Mouse (Mus musculus): ENCODE measurements at regions not wholly inside any gene's neighbourhood (a gene's known extent, or its start where the extent isn't known, plus 50 kb on each side); places are given as distances from the start of the nearest gene placed in this dataset.

GRCm38 (mm10) chr17:88116321-88116720, 51.2 kb upstream of the Fbxo11 start:
- DNase-seq (ENCODE audit: low spot score in 2 of 2) = no peak

- no peak for DNase-seq (ENCODE audit: low spot score in 2 of 2)
Measured at GRCm38 (mm10) chr17:88118714-88119113, 53.6 kb upstream of the Fbxo11 start.

DNA sequence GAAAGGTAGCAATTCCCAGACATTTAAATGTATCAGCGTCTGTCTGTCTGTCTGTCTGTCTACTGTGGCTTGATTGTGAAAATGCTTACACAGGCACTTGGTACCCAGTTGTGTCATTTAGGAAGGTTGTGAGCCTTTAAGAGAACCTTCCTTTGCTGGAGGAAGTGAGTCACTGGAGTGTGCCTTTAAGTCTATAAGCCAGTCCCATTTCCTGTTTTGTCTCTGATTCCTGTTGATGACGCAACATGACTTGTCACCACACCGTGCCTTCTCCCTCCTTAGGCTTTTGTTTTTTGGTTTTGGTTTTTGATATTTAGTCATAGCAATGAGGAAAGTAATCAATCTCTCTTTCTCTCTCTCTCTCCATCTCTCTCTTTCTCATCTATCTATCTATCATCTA, 58.6 kb upstream of the Fbxo11 start:
- no peak for DNase-seq (ENCODE audit: low spot score in 2 of 2)

GRCm38 (mm10) chr17:88127126-88127525, 62.0 kb upstream of the Fbxo11 start:
- no peak for DNase-seq (ENCODE audit: low spot score in 2 of 2)

DNA sequence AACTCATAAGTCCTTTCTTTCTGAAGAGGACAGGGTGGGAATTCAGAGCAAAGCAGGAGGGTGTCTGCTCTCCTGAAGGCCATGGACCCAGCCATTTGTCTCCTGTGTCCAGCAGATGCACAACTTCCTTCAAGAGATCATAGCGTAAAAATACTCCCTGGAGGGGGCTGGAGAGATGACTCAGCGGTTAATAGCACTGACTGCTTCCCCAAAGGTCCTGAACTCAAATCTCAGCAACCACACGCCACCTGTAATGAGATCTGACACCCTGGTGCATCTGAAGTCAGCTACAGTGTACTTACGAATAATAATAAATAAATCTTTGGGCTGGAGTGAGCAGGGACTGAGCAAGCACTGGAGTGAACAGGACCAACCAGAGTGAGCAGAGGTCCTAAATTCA, 66.2 kb upstream of the Fbxo11 start:
- DNase-seq (ENCODE audit: low spot score in 2 of 2) = no peak

DNA sequence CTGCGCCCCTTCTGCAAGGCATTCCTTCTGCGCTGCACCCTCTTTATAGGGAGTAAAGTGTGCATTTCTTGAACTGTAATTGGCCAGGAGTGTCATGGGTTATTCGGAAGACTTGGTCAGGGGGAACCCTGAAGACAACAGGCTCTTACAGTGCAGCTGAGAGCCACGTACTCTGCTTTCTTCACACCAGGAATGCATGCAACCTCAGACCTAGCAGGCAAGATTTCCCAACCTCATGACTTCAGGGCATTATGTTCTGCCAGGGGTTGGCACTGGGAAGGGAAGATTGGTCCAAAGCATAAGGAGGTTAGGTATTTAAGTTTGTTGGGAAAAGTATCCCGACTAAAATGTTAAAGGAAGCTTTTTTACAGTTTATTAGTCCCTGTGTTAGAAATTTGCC, 66.9 kb upstream of the Fbxo11 start:
- no peak for DNase-seq (ENCODE audit: low spot score in 2 of 2)

DNA sequence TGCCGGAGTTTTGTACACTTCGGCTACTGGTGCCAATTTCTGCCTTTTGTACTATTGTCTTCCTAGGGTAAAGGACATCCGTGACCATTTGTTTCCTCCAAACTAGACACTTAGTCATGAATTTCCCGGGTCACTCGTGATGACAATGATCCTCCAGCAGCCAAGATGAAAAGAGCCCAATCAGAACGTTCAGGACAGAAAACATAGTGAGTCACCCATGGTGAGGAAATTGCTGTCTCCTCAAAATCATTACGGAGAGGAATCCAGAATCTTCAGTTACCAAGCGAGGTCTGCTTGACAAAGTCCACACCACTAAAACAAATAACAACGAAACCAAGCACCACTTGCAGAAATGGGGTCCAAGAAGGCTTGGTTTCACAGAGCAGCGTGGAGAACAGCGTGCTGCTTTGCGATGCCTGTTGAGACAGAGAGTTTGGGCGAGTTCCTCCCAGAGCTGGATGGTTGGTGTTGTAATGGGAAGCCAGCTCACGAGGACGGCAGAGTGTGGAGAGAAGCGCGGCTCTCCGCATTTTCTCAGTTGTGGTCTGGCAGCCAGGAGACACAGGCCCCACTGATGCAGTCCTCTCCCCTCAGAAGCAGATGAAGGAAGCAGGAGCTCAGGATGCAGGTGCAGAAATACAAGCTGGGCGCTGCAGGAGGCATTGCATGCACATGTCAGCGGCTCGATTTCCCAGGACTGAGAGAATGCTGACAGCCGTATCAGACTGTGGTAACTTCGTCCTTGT, 67.7 kb upstream of the Fbxo11 start:
- no peak for DNase-seq (ENCODE audit: low spot score in 2 of 2)

DNA sequence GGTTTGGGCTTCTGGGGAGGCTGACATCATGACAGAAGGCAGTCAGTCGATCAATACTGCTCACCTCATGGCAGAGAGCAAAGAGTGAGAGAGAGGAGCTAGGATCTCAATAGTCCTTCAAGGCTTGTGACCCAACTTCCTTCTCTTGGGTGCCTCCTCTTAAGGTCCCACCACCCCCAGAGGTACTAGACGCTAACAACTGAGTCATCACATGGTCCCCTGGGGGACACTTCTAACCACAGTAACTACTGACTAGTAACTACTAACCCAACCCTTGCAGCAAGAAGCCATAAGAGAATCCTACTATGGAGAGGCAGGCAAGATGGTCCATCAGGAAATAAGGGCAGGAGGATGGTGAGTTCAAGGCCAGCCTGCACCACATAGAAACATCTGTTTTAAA, 69.5 kb upstream of the Fbxo11 start:
- DNase-seq (ENCODE audit: low spot score in 2 of 2) = no peak

DNA sequence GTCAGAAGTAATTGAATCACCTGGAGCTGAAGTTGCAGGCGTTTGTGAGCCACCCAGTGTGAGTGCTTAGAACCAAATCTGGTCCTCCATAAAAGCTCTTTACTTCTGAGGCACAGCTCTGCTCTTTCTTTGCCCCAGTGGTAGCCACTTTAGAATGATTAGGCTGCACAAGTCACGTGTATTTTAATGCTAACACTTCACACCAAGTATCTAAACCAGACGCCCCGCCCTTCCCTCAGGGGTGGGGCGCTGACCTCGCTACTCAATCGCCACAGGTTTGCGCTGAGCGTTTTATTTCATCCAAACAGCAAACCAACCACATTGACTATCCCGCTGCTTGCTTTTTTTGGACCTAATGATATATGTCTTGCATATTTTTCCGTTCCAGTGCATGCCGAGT, 76.4 kb upstream of the Fbxo11 start:
- DNase-seq (ENCODE audit: low spot score in 2 of 2) = no peak

DNA sequence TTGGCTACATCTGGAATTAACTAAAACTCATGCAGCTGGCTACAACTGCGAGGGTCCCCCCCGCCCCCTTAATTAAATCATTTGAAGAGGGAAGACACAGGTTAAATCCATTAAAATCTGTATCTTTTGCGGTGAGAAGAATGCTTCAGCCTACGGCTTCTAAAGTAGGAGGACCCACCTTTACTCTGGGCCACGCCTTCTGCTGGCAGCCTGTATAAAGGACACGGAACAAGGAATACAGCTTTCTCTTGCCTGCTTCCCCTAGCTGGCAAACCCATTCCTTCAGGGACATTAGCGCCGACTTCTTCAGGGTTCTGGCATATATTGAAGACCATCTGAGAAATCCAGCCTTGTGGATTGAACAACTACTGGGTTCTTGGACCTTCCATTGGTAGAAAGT, 76.9 kb upstream of the Fbxo11 start:
- DNase-seq (ENCODE audit: low spot score in 2 of 2) = no peak

- no peak for DNase-seq (ENCODE audit: low spot score in 2 of 2)
Measured at GRCm38 (mm10) chr17:88142809-88143208, 77.7 kb upstream of the Fbxo11 start.

DNA sequence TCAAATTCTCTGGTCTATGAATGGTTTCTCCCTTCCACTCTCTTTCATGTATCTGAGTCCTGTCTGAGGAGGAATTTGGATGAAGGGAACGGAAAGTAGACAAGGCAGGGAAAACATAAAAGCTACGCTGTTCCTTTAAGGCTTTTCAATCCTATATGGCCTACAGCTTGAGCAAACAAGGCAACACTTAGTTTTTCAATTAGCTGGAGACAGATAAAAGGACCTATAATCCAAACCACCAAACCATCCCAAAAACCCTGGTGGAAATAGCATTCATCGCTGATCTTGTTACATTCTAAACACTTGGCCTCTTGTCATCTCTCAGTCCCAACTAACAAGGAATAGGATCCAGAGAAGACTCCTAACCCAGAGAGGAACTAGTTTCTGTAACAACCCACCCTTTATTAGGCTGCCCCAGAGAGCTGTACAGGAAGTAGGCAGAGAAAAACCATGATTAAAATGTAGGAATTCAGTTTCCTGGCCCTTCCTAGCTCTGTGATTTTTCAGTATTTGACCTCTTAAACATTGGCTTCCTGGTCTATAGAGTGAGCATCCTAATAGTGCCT, 78.4 kb upstream of the Fbxo11 start:
- DNase-seq (ENCODE audit: low spot score in 2 of 2) = no peak

DNA sequence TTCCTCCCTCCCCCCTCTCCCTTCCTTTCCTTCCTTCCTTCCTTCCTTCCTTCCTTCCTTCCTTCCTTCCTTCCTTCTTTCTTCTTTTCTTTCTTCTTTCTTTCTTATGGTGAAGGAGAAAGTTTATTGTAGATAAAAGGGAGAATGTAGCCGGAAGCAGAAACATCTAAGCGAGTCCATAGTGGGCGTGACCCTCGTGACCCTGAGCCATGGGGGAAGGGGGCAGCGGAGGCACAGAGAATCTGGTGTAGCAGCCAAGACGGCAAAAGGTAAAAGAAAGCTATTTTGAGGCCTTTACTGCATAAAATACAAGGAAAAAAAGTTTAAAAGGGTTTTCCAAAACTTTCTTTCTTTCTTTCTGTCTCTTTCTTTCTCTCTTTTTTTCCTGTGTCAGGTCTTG, 93.5 kb upstream of the Fbxo11 start:
- DNase-seq (ENCODE audit: low spot score in 2 of 2) = no peak

DNA sequence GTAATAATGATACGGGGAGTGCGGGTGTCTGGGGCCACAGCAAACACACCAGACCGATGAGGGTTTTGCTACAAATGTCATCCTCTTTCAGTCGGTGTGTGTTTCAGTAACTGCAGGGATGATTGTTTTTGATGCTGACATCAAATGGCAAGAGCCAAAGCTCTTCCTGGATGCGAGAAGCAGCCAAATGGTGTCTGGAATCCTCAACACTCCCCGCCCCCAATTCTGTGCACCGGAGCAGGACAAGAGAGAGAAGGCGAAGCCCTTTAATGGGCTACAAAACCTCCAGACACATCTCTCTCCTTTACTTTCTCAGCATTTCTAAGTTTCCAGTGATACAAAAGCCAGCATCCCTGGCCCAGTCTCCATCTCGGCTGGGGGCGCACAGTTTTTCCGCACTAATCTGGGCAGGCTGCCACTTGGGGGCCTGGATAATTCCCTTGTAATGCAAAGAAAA, 94.1 kb upstream of the Fbxo11 start:
- no peak for DNase-seq (ENCODE audit: low spot score in 2 of 2)

GRCm38 (mm10) chr17:88159851-88160676, 95.0 kb upstream of the Fbxo11 start:
- no peak for DNase-seq (ENCODE audit: low spot score in 2 of 2)

DNA sequence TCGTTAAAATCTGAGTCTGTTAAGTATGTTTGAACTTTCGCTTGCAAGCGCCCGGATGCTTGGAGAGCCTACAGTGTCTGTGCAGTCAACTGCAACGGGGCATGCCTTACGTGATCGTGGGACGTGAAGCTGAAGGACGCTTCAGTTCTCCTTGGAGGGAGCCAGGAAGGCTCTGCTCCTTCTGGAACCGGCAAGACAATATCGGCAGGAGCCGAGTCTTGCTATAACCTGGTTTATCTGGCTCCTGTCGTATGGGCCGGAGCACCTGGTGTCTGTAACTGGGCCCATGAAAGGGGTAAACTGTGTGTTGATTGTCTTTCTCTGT, 95.5 kb upstream of the Fbxo11 start:
- DNase-seq (ENCODE audit: low spot score in 2 of 2) = no peak

DNA sequence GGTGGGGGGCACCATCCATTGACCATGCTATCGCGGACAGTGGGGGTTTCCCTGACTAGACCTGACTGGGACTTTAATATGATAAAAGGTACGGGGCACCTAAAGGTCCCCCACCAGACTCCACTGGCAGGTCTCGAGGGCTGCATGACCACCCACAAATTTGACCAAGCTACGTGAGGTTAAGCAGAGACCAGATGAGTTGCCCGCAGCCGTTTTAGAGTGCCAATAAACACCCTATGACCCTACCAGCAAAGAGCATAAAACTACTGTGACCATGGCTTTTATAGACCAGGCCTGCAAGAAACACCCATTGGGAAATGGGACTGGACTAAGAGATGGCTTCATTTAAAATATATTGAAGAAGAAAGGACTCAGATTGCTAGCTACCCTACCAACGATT, 96.7 kb upstream of the Fbxo11 start:
- no peak for DNase-seq (ENCODE audit: low spot score in 2 of 2)

DNA sequence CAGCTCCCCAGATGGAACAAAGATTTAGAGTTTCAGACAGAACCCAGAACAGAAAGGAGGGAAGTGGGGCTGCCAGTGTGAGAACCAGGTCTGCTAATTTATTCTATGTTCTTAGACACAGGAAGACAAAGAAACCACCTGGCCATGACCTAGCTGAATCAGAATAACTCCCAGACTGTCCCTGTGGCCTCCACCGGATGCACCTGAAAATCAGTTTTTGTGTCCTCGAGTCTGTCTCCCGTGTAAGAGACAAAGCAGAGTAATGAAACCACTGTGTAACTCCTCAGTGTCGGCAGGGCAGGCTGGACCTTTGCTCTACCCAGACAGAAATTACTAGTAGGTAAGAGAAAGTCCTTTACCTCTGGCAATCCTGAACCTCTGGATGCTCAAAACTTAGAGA, 99.7 kb upstream of the Fbxo11 start:
- no peak for DNase-seq (ENCODE audit: low spot score in 2 of 2)

- DNase-seq (ENCODE audit: low spot score in 2 of 2) = no peak
Measured at GRCm38 (mm10) chr17:88165811-88166210, 100.7 kb upstream of the Fbxo11 start.

DNA sequence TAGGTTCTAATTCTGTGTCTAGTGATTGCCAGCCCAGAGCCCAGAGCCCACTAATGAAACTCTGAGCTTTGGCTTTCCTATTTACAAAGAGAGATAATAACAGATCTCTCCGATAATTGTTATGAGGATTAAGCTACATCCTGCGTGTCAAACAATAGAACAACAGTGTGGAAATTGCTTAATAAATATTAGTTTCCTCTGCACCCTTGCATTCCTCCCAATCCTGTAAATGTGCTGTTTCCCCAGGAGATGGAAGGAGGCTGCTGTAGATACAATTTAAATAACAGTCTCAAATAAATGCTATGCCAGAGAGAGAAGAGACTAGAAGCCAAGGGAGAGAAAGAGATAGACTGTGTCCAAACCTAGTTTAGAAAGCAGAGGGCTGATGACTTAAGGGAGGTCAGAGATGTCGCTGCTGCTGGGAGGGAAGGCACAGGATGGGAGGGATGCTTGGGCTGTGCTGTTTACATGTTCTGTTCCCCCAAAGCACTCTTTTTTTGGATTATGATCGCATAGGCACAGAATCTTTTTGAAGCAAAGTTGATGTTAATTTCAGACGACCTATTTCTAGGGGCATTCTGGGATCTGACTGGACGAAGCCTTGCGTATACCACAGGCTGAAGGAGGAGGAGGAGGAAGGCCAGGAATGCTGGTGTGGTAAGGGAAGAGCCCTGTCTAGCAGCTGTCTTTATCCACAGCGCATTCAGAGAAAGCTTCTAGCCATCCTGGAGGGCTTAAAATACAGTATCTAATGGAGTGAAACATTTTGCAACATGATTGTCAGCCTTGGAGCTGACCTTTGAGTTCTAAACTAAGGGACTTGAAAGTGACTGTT, 103.4 kb upstream of the Fbxo11 start:
- no peak for DNase-seq (ENCODE audit: low spot score in 2 of 2)

DNA sequence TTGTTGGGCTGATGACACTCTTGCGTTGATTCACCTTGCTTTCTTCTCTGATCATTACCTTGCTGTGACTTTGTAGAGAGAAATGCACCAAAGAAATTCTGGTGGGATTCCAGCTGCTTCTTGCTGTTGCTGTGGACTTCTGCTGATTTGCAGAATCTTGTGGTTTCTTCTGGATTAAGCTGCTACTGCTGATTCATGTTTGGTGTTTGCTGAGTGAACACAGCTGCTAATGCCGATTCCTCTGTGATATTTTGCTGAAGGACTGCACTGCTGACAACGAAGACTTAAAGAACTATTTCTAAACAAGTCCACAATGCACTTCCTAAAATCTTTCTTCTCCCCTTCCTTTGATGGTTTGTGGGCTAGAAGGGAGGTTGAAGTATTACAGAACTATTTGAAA, 106.5 kb upstream of the Fbxo11 start:
- DNase-seq (ENCODE audit: low spot score in 2 of 2) = no peak

Measured in layer of hippocampus, postnatal 14 days (tissue).